Mouse (Mus musculus) CH12.LX (cell line): ENCODE data around the gene Plekha7. TPM values are rescaled to one million over a fixed set of nuclear protein-coding genes. Genes with fewer than 3 reads are reported as not detected.
A peak's percentile ranks its signal among the peaks of the same experiment; 100 is the strongest.

Experiments
- DNase-seq: peaks from one replicate; pipeline ENCODE4 v3.0.0-alpha.2; 2013; ENCODE audit errors: extremely low read depth
- H3K27ac ChIP-seq: 2 replicates; pipeline ENCODE4 v1.5.1; 2012; ENCODE audit warnings: low read depth, mild to moderate bottlenecking, control low read depth, moderate library complexity; ENCODE audit not compliant: insufficient read depth
- H3K27me3 ChIP-seq: replicated peaks from 2 replicates; pipeline ENCODE3; 2012; ENCODE audit warnings: inconsistent platforms
- H3K36me3 ChIP-seq, 2 experiments: replicated peaks in 1 of 2; 2 replicates each; pipeline versions ENCODE3 to v1.6.1; 2012; ENCODE audit warnings: inconsistent platforms in 1 of 2, low read length in 1 of 2, mild to moderate bottlenecking in 1 of 2, mixed read lengths in 1 of 2, moderate library complexity in 1 of 2; ENCODE audit not compliant: control insufficient read depth in 1 of 2, insufficient read depth in 1 of 2
- H3K4me1 ChIP-seq, 2 experiments: 2 replicates each; pipeline ENCODE4 v1.6.1; 2012; ENCODE audit warnings: inconsistent platforms in 1 of 2, moderate library complexity in 1 of 2; ENCODE audit not compliant: insufficient read depth in 2 of 2, control insufficient read depth in 1 of 2
- H3K4me2 ChIP-seq: 2 replicates; pipeline ENCODE4 v1.6.1; 2012; ENCODE audit warnings: low read depth, mild to moderate bottlenecking, control low read depth; ENCODE audit not compliant: poor library complexity, insufficient read depth, severe bottlenecking
- H3K4me3 ChIP-seq, 3 experiments: fragments of 150-350 bp in 1 of 3; sonication (generic) in 1 of 3; replicated peaks in 1 of 3; 2 replicates each; pipeline versions ENCODE3 to v1.5.1; 2011 to 2012; ENCODE audit warnings: low read depth in 2 of 3, low read length in 2 of 3, mild to moderate bottlenecking in 2 of 3, moderate library complexity in 2 of 3, control low read depth in 1 of 3, improper control_type of control experiment in 1 of 3, inconsistent platforms in 1 of 3, mixed read lengths in 1 of 3; ENCODE audit not compliant: poor library complexity in 1 of 3
- H3K79me2 ChIP-seq: replicated peaks from 2 replicates; pipeline ENCODE4 v1.6.1; 2012; ENCODE audit warnings: mild to moderate bottlenecking, moderate library complexity; ENCODE audit not compliant: control insufficient read depth, poor library complexity, insufficient read depth, severe bottlenecking; ENCODE audit errors: extremely low read depth
- H3K9ac ChIP-seq: 2 replicates; pipeline ENCODE4 v1.6.1; 2012; ENCODE audit warnings: low read depth, mild to moderate bottlenecking, control low read depth, moderate library complexity; ENCODE audit not compliant: insufficient read depth
- H3K9me3 ChIP-seq: replicated peaks from 2 replicates; pipeline ENCODE3; 2012; ENCODE audit warnings: low read length, inconsistent platforms, mixed read lengths
- BHLHE40 ChIP-seq: IDR thresholded peaks from 2 replicates; pipeline ENCODE4 v1.6.1; 2011; ENCODE audit warnings: mild to moderate bottlenecking, low read depth, low read length, improper control_type of control experiment
- CHD1 ChIP-seq: IDR thresholded peaks from 2 replicates; pipeline ENCODE4 v1.6.1; 2012; ENCODE audit warnings: low read depth, low read length, improper control_type of control experiment, inconsistent platforms
- CHD2 ChIP-seq: IDR thresholded peaks from 2 replicates; pipeline ENCODE4 v1.6.1; 2011; ENCODE audit warnings: low read length, improper control_type of control experiment
- CTCF ChIP-seq, 2 experiments: IDR thresholded peaks in 1 of 2; conservative IDR thresholded peaks in 1 of 2; 2 replicates each; pipeline ENCODE4 v1.5.1; 2011 to 2012; ENCODE audit warnings: low read depth in 2 of 2, low read length in 2 of 2, improper control_type of control experiment in 1 of 2, inconsistent platforms in 1 of 2, mild to moderate bottlenecking in 1 of 2, moderate library complexity in 1 of 2
- E2F4 ChIP-seq: IDR thresholded peaks from 2 replicates; pipeline ENCODE4 v1.6.1; 2011; ENCODE audit warnings: low read depth, low read length, improper control_type of control experiment; ENCODE audit not compliant: insufficient replicate concordance
- ELF1 ChIP-seq: IDR thresholded peaks from 2 replicates; pipeline ENCODE4 v1.6.1; 2014; ENCODE audit warnings: low read depth, mild to moderate bottlenecking, inconsistent platforms, low read length, improper control_type of control experiment
- EP300 ChIP-seq: IDR thresholded peaks from 2 replicates; pipeline ENCODE4 v1.6.1; 2011; ENCODE audit warnings: low read length, improper control_type of control experiment
- HCFC1 ChIP-seq: IDR thresholded peaks from 2 replicates; pipeline ENCODE4 v1.6.1; 2012; ENCODE audit warnings: low read depth, mild to moderate bottlenecking, inconsistent platforms, low read length, improper control_type of control experiment
- JUND ChIP-seq: conservative IDR thresholded peaks from 2 replicates; pipeline ENCODE4 v1.6.1; 2011; ENCODE audit warnings: low read depth, low read length, improper control_type of control experiment
- KAT2A ChIP-seq: IDR thresholded peaks from 2 replicates; pipeline ENCODE4 v1.6.1; 2012; ENCODE audit warnings: low read length, improper control_type of control experiment, inconsistent platforms; ENCODE audit not compliant: insufficient replicate concordance
- MAFK ChIP-seq: IDR thresholded peaks from 2 replicates; pipeline ENCODE4 v1.6.1; 2011; ENCODE audit warnings: low read length, improper control_type of control experiment; ENCODE audit not compliant: insufficient replicate concordance
- MAX ChIP-seq: IDR thresholded peaks from 2 replicates; pipeline ENCODE4 v1.6.1; 2011; ENCODE audit warnings: low read length, improper control_type of control experiment
- MEF2A ChIP-seq: IDR thresholded peaks from 2 replicates; pipeline ENCODE4 v1.6.1; 2014; ENCODE audit warnings: low read depth, mild to moderate bottlenecking, inconsistent platforms, low read length, improper control_type of control experiment, borderline replicate concordance
- MXI1 ChIP-seq: IDR thresholded peaks from 2 replicates; pipeline ENCODE4 v1.6.1; 2011; ENCODE audit warnings: mild to moderate bottlenecking, low read depth, low read length, improper control_type of control experiment
- MYC ChIP-seq: IDR thresholded peaks from 2 replicates; pipeline ENCODE4 v1.6.1; 2011; ENCODE audit warnings: low read depth, mild to moderate bottlenecking, improper control_type of control experiment, low read length
- NELFE ChIP-seq: IDR thresholded peaks from 2 replicates; pipeline ENCODE4 v1.6.1; 2011; ENCODE audit warnings: low read depth, low read length, improper control_type of control experiment
- PAX5 ChIP-seq: IDR thresholded peaks from 2 replicates; pipeline ENCODE4 v1.6.1; 2012; ENCODE audit warnings: low read length, inconsistent platforms, mixed read lengths
- POLR2A ChIP-seq: IDR thresholded peaks from 2 replicates; pipeline ENCODE4 v1.6.1; 2011; ENCODE audit warnings: low read depth, mild to moderate bottlenecking, improper control_type of control experiment, low read length
- POLR2AphosphoS2 ChIP-seq: IDR thresholded peaks from 2 replicates; pipeline ENCODE4 v1.6.1; 2011; ENCODE audit warnings: low read depth, low read length, improper control_type of control experiment
- RCOR1 ChIP-seq: conservative IDR thresholded peaks from 2 replicates; pipeline ENCODE4 v1.6.1; 2012; ENCODE audit warnings: low read depth, mild to moderate bottlenecking, inconsistent platforms, low read length, improper control_type of control experiment
- SMC3 ChIP-seq: IDR thresholded peaks from 2 replicates; pipeline ENCODE4 v1.6.1; 2011; ENCODE audit warnings: low read depth, low read length, improper control_type of control experiment
- UBTF ChIP-seq: IDR thresholded peaks from 2 replicates; pipeline ENCODE4 v1.6.1; 2012; ENCODE audit warnings: low read depth, mild to moderate bottlenecking, inconsistent platforms, low read length, improper control_type of control experiment, moderate library complexity
- ZC3H11A ChIP-seq: IDR thresholded peaks from 2 replicates; pipeline ENCODE4 v1.6.1; 2012; ENCODE audit warnings: low read depth, mild to moderate bottlenecking, inconsistent platforms, low read length, improper control_type of control experiment
- ZKSCAN1 ChIP-seq: IDR thresholded peaks from 2 replicates; pipeline ENCODE4 v1.6.1; 2012; ENCODE audit warnings: low read depth, inconsistent platforms, low read length, improper control_type of control experiment, borderline replicate concordance
- ZMIZ1 ChIP-seq: IDR thresholded peaks from 2 replicates; pipeline ENCODE4 v1.6.1; 2012; ENCODE audit warnings: low read depth, mild to moderate bottlenecking, inconsistent platforms, low read length, improper control_type of control experiment
- dilution Hi-C: fragments of 300-500 bp; cut with MboI; formaldehyde crosslinking; loops from 2 replicates; pipeline ENCODE4 v1.14.3; 2020; ENCODE audit warnings: low sequenced_read_pairs; ENCODE audit not compliant: extremely low pct_unique_long_range_greater_than_20kb, extremely low pct_ligation_motif_present
- in situ Hi-C: fragments of 300-500 bp; cut with MboI; formaldehyde crosslinking; loops from 3 replicates; pipeline ENCODE4 v1.14.3; 2019; ENCODE audit warnings: low sequenced_read_pairs, low pct_ligation_motif_present, low pct_unique_long_range_greater_than_20kb, mixed read lengths
- polyA plus RNA-seq: library from polyadenylated mRNA; unstranded; fragments of >175 nt; gene quantifications from 2 replicates; pipeline ENCODE4 v1.2.1, GENCODE M21; 2012; ENCODE audit warnings: low read depth; ENCODE audit not compliant: insufficient read length
- total RNA-seq, 2 experiments: library from RNA; depleted of rRNA; stranded (reverse); fragments of 300-350 nt in 1 of 2; fragments of >200 nt in 1 of 2; gene quantifications; 2 replicates each; pipeline ENCODE4 v1.2.3; 2012 to 2014

Plekha7 gene
- total and polyA plus RNA-seq, 3 experiments = 0.59 to 1.5 (median 1.0) TPM

GRCm38 (mm10) chr7:116329858-116330257 lies 21.7 kb upstream of the Plekha7 start:
- in situ Hi-C loops = loop anchor here (25.0 kb wide), 2 partner anchors 182 to 282 kb away; partner anchors contain the start of gene Nucb2
- H3K36me3 ChIP-seq = peaks cover 29 to 41% of the 10 kb centered on the region in 2 experiments
- DNase-seq = no peak
- peaks cover 20% of the 10 kb centered on the region for H3K79me2 ChIP-seq
- dilution Hi-C loops = no loop called here
- no peaks in the 10 kb centered on the region for H3K27me3 ChIP-seq
- H3K27ac ChIP-seq = no peak overlapping the region
- H3K9ac ChIP-seq = no peak overlapping the region
- no peak overlapping the region for H3K4me3 ChIP-seq
- no peaks in the 10 kb centered on the region for H3K9me3 ChIP-seq
- TF ChIP-seq ZKSCAN1 (no peak), RCOR1 (0 out of 2 replicates have a peak, but pooled peaks have one; percentile 29), ZC3H11A (no peak), CTCF (conservative IDR thresholded peaks at IDR 0.05 in 1 of 2, IDR thresholded peaks at IDR 0.05 in 1 of 2; ENCODE audit: low read depth in 2 of 2, low read length in 2 of 2) (no peak), POLR2AphosphoS2 (peak; percentile 84; the same call in 1 of the 2 replicates), KAT2A (no peak), ZMIZ1 (peak; percentile 70; the same call in 1 of the 2 replicates), POLR2A (peak; percentile 19; the same call in 1 of the 2 replicates), EP300 (no peak), JUND (no peak)
- H3K4me2 ChIP-seq = no peak overlapping the region
- H3K4me1 ChIP-seq = peaks cover 0 to 32% of the 10 kb centered on the region in 2 experiments; a peak in 2 of 4 replicates

- dilution Hi-C loops = no loop called here
- no peak for DNase-seq
Measured at GRCm38 (mm10) chr7:116328777-116329176, 20.6 kb upstream of the Plekha7 start.

GRCm38 (mm10) chr7:116327901-116328300 lies 19.7 kb upstream of the Plekha7 start:
- Histone ChIP-seq H3K27me3 (no peaks in the 10 kb centered on the region), H3K4me2 (no peak overlapping the region), H3K9me3 (no peaks in the 10 kb centered on the region), H3K9ac (no peak overlapping the region), H3K4me1 (peaks cover 0 to 36% of the 10 kb centered on the region in 2 experiments; a peak in 2 of 4 replicates), H3K36me3 (peaks cover 29 to 39% of the 10 kb centered on the region in 2 experiments), H3K4me3 (no peak overlapping the region), H3K79me2 (peaks cover 5% of the 10 kb centered on the region), H3K27ac (no peak overlapping the region)
- in situ Hi-C loops (loop anchor here (25.0 kb wide), 2 partner anchors 184 to 284 kb away; partner anchors contain the start of gene Nucb2), dilution Hi-C loops (no loop called here)
- DNase-seq = peak; percentile 64
- TF ChIP-seq POLR2AphosphoS2 (no peak), KAT2A (no peak), MAFK (no peak), CHD2 (no peak), PAX5 (no peak), ELF1 (no peak), ZC3H11A (no peak), MXI1 (no peak), BHLHE40 (no peak), NELFE (no peak), POLR2A (no peak), EP300 (no peak), CHD1 (no peak), E2F4 (no peak), MAX (no peak), MYC (no peak), UBTF (no peak), SMC3 (no peak)

More at GRCm38 (mm10) chr7:116328777-116329176, 20.6 kb upstream of the Plekha7 start:
- Histone ChIP-seq H3K79me2 (peaks cover 14% of the 10 kb centered on the region), H3K27ac (no peak overlapping the region), H3K4me1 (peaks cover 0 to 32% of the 10 kb centered on the region in 2 experiments; a peak in 2 of 4 replicates), H3K9me3 (no peaks in the 10 kb centered on the region), H3K27me3 (no peaks in the 10 kb centered on the region), H3K4me2 (no peak overlapping the region), H3K4me3 (no peak overlapping the region), H3K36me3 (peaks cover 29 to 41% of the 10 kb centered on the region in 2 experiments), H3K9ac (no peak overlapping the region)
- in situ Hi-C loops = loop anchor here (25.0 kb wide), 2 partner anchors 184 to 284 kb away; partner anchors contain the start of gene Nucb2
- TF ChIP-seq CTCF (conservative IDR thresholded peaks at IDR 0.05 in 1 of 2, IDR thresholded peaks at IDR 0.05 in 1 of 2; ENCODE audit: low read depth in 2 of 2, low read length in 2 of 2) = no peak
- no peak for TF ChIP-seq EP300
- TF ChIP-seq HCFC1 = no peak
- no peak for TF ChIP-seq MEF2A
